Mouse (Mus musculus): ENCODE measurements around the gene Igfn1. TPM values are rescaled to one million over a fixed set of nuclear protein-coding genes. Genes with fewer than 3 reads are reported as not detected.

Gene Igfn1
- polyA plus RNA-seq, 1 experiment from 2014 or later, result not detected

DNA sequence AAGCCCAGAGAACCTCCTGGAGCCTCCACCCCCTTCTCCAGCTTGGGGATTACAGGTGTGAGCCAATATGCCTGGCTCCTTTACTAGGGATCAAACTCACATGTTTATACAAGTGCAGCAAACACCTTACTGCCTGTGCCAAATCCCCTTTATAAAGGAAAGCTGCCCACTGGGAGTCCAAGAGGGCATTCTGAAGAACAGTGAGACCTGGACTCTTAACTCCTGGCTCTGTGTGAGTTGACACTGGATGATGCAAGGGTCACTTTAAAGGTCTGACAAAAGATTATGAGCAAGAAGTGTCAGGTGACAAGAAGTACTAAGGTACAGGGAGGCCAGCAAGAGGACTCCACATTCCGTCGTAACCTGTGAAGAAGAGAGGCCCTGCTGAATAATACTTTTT is 4.7 kb downstream of the Igfn1 start:
- H3K27me3 ChIP-seq (replicated peaks), result 0 out of 2 replicates have a peak, but pooled peaks cover 2% of the 10 kb centered on the region
- no peak overlapping the region for H3K4me2 ChIP-seq (replicated peaks)
- no peaks in the 10 kb centered on the region for H3K9me3 ChIP-seq
- no peaks in the 10 kb centered on the region for H3K4me1 ChIP-seq
- 92% methylated on average over 2 of the region's 2 CpGs for WGBS
- no peak overlapping the region for H3K9ac ChIP-seq
- no peak for ATAC-seq (ENCODE audit: low FRiP score, low read depth)
- no peaks in the 10 kb centered on the region for H3K36me3 ChIP-seq
- H3K4me3 ChIP-seq, result no peak overlapping the region
- H3K27ac ChIP-seq, result no peak overlapping the region

DNA sequence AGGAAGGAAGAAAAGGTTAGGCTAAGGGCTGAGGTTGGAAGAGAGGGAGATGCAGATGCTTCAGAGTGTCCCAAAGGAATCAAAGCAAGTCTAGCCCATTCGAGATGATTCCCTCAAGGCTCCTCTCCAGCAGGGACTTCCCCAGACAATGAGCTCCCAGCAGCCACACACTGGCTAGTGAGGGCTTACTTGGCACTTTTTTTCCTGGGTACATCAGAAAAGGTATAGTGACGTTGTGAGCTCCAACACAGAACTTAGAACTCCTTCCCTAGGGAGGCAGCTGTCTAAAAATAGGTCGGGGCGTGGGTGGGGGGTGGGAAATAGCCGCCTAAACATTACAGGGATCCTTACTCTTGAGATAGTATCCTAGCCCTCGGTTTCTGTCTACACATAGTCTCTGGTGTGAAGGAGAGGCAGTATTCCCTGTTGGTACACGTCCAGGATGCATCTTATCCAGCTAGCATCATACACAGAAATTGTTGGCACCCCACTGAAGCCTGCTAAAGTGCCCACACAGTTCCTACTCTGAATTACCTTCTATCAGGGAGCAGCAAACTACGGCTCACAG is 6.3 kb downstream of the Igfn1 start:
- H3K27me3 ChIP-seq (replicated peaks), result no peaks in the 10 kb centered on the region
- WGBS, result 67% methylated on average over 8 of the region's 8 CpGs

DNA sequence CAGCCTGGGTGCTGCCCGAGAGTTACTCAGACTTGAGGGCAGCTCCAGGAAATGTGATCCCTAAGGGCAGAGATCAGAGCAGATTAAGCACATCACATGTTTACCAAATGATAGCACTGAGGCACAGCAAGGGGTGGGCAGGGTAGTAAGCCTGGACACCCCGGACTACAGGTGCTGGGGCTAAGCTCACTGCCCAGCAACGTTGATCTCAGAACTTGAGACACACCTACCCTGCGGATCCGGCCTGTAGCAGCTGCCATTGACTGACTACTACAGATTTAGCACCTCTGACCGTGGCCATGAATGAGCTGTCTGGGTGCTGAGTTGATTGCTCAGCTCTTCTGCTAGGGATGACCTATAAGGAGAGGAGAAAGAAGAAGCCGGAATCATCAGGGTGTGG is 8.6 kb downstream of the Igfn1 start:
- no peaks in the 10 kb centered on the region for H3K9me3 ChIP-seq
- H3K4me1 ChIP-seq, result no peaks in the 10 kb centered on the region
- 73% methylated on average over 7 of the region's 7 CpGs for WGBS
- no peaks in the 10 kb centered on the region for H3K36me3 ChIP-seq
- H3K27me3 ChIP-seq (replicated peaks), result no peaks in the 10 kb centered on the region
- no peak overlapping the region for H3K9ac ChIP-seq
- no peak overlapping the region for H3K27ac ChIP-seq
- no peak overlapping the region for H3K4me2 ChIP-seq (replicated peaks)
- no peak for ATAC-seq (ENCODE audit: low FRiP score, low read depth)
- H3K4me3 ChIP-seq, result no peak overlapping the region

More for the DNA sequence above, 6.3 kb downstream of the Igfn1 start:
- H3K27ac ChIP-seq, result no peak overlapping the region
- no peak for ATAC-seq (ENCODE audit: low FRiP score, low read depth)
- H3K4me2 ChIP-seq (replicated peaks), result no peak overlapping the region
- no peaks in the 10 kb centered on the region for H3K36me3 ChIP-seq
- H3K9me3 ChIP-seq, result no peaks in the 10 kb centered on the region
- no peak overlapping the region for H3K4me3 ChIP-seq
- H3K4me1 ChIP-seq, result no peaks in the 10 kb centered on the region
- no peak overlapping the region for H3K9ac ChIP-seq

DNA sequence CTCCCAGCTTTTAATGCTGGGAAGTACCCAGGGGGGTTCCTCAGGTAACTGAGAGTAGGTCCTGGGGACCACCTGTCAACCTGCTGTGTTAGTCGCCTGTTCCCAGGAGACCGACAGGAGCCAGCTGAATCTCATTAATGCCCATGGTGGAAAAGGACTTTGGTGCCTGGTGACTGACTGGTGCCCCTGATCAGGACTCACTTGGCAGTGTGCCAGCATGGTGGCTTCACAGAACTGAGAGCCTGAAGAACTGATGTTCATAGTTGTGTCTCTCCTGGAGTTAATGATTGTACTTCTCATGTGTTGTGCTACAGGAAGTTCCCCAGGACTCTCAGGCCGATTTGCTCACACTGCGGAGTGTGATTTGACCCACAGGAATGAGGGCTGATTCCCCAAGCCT is 12.7 kb downstream of the Igfn1 start:
- 81% methylated on average over 4 of the region's 4 CpGs for WGBS
- H3K27me3 ChIP-seq (replicated peaks), result no peaks in the 10 kb centered on the region
- no peak overlapping the region for H3K4me3 ChIP-seq
- H3K9me3 ChIP-seq, result no peaks in the 10 kb centered on the region
- no peak overlapping the region for H3K4me2 ChIP-seq (replicated peaks)
- ATAC-seq (ENCODE audit: low FRiP score, low read depth), result no peak
- H3K36me3 ChIP-seq, result no peaks in the 10 kb centered on the region
- H3K4me1 ChIP-seq, result no peaks in the 10 kb centered on the region
- no peak overlapping the region for H3K9ac ChIP-seq
- no peak overlapping the region for H3K27ac ChIP-seq

DNA sequence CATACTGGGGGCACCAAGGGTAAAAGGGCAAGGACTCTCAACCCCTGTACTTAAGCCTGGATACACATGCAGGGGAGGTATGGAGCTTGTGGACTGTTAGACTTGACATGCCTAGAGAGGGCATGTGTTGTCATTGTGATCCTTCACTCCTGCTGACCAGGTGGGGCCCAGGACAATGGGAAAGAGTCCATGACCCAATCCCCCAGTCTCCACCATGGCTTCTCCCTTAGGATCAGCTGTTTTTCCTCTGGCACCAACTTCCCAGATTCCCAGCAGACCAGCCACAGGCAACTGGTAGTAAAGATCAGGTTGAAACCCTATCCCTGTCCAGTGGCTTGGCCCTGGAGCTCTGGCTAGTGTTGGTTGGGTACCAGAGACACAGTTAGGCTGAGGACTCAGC is 16.3 kb downstream of the Igfn1 start:
- H3K9me3 ChIP-seq, result no peaks in the 10 kb centered on the region
- H3K9ac ChIP-seq, result no peak overlapping the region
- ATAC-seq (ENCODE audit: low FRiP score, low read depth), result no peak
- no peak overlapping the region for H3K4me2 ChIP-seq (replicated peaks)
- no peaks in the 10 kb centered on the region for H3K27me3 ChIP-seq (replicated peaks)
- H3K27ac ChIP-seq, result no peak overlapping the region
- no peaks in the 10 kb centered on the region for H3K36me3 ChIP-seq
- no peak overlapping the region for H3K4me3 ChIP-seq
- H3K4me1 ChIP-seq, result no peaks in the 10 kb centered on the region

DNA sequence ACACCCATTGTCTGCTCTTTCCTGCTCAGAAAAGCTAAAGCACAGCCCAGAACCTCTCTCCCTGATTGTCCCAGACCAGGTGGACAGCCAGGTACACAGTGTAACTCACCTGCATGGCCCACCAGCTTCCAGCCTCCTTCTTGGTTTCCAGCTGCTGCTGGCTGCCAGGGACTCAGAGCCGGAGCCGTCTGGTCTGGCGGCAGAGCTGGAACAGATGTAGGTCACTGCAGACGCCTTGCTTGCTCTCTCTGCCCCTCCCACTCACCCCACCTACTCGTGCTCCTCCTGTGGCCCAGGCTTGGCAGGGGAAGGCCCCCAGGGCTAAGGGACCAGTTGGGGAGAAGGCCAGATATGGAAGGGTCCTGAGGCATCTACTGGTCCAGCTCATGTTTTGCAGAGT is 22.0 kb downstream of the Igfn1 start:
- H3K9me3 ChIP-seq, result no peaks in the 10 kb centered on the region
- H3K36me3 ChIP-seq, result no peaks in the 10 kb centered on the region
- H3K27me3 ChIP-seq (replicated peaks), result no peaks in the 10 kb centered on the region
- no peak for ATAC-seq (ENCODE audit: low FRiP score, low read depth)
- H3K4me1 ChIP-seq, result no peaks in the 10 kb centered on the region
- H3K27ac ChIP-seq, result no peak overlapping the region
- no peak overlapping the region for H3K9ac ChIP-seq
- no peak overlapping the region for H3K4me3 ChIP-seq
- H3K4me2 ChIP-seq (replicated peaks), result no peak overlapping the region
- WGBS, result 53% methylated on average over 5 of the region's 5 CpGs

DNA sequence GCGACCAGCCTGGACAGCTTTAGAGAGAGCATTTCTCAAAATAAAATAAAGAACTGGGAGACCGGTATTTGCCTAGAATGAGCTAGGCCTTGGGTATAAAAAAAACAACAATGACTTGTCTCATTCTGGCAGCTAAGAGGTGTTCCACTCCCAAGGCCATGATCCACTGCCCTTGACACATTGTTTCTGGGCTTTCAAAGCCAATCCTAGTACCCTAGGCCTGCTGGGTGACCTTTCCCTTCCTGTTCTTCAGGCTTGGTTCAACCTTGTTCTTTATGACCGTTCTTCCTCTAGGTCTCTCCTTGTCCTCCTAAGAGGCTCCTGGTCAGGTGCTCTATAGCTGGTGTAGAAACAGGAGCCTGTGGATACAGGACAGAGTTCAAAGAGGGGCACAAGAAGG is 33.6 kb downstream of the Igfn1 start:
- Histone ChIP-seq H3K36me3 (no peaks in the 10 kb centered on the region), H3K4me3 (no peak overlapping the region), H3K4me2 (replicated peaks) (no peak overlapping the region), H3K4me1 (no peaks in the 10 kb centered on the region), H3K9ac (no peak overlapping the region), H3K9me3 (no peaks in the 10 kb centered on the region), H3K27ac (no peak overlapping the region), H3K27me3 (replicated peaks) (no peaks in the 10 kb centered on the region)
- ATAC-seq (ENCODE audit: low FRiP score, low read depth), result no peak
- WGBS, result 92% methylated on average over 3 of the region's 3 CpGs

DNA sequence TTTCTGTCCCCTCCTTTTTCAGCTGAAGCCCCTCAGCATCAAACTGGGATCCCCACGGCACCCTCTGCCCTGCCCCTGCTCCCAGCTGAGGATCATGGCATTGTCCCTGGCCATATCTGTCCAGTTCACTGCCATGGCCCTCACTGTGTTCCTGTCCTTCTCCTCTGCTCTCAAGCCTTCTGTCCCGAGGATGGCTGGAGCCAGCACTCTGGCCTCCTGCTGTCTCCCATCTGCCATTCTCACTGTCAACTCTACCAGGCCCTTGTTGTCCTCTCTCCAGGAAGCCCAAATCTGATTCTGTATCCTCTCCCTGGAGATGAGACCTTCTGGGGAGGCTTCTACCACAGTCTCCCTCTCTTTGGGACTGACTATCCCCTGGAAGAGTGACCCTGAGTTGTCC is 35.7 kb downstream of the Igfn1 start:
- ATAC-seq (ENCODE audit: low FRiP score, low read depth), result no peak
- Histone ChIP-seq H3K4me1 (no peaks in the 10 kb centered on the region), H3K4me3 (no peak overlapping the region), H3K27ac (no peak overlapping the region), H3K27me3 (replicated peaks) (no peaks in the 10 kb centered on the region), H3K9me3 (no peaks in the 10 kb centered on the region), H3K9ac (no peak overlapping the region), H3K36me3 (no peaks in the 10 kb centered on the region), H3K4me2 (replicated peaks) (no peak overlapping the region)
- WGBS, result 53% methylated on average over 2 of the region's 2 CpGs

DNA sequence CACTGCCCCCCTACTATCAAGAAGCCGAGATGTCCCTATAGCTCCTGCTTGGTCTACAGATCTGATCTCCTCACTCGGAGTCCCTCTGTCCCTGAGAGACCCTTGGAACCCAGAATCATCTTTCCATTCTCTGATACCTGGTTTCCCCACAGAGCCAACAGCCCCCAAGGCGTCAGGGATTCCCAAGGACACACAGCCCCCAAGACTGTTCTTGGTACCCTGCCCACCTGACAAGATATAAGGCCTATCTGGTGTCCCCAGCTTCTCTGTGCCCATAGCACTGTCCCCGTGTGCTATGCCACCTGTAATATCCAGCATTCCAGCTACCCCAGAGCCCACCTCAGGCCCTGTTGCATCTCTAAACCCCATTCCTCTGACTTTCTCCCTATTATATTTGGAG is 38.4 kb downstream of the Igfn1 start:
- no peak overlapping the region for H3K4me3 ChIP-seq
- no peaks in the 10 kb centered on the region for H3K4me1 ChIP-seq
- WGBS, result 81% methylated on average over 4 of the region's 4 CpGs
- no peak overlapping the region for H3K27ac ChIP-seq
- H3K27me3 ChIP-seq (replicated peaks), result no peaks in the 10 kb centered on the region
- H3K9me3 ChIP-seq, result no peaks in the 10 kb centered on the region
- no peaks in the 10 kb centered on the region for H3K36me3 ChIP-seq
- H3K4me2 ChIP-seq (replicated peaks), result no peak overlapping the region
- H3K9ac ChIP-seq, result no peak overlapping the region
- ATAC-seq (ENCODE audit: low FRiP score, low read depth), result no peak

DNA sequence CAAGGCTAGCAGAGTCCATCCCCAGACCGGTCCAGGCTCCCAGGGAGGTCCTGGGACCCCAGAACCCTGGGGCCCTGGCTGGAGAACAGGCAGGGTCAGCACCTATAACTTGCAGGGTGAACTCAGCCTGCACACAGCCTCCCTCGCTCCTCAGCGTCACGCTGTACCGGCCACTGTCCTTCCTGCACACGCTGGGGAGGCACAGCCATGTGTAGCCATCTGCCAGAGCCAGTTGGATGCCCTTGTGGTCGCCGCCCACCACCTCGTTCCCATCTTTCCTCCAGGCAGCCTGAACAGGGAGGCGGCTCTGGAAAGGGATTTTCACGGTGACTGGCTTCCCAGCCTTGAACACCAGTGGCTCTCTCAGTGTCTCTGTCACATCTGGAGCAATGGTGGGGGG is 41.6 kb downstream of the Igfn1 start:
- no peaks in the 10 kb centered on the region for H3K27me3 ChIP-seq (replicated peaks)
- H3K4me1 ChIP-seq, result no peaks in the 10 kb centered on the region
- no peaks in the 10 kb centered on the region for H3K36me3 ChIP-seq
- no peak overlapping the region for H3K4me3 ChIP-seq
- no peak for ATAC-seq (ENCODE audit: low FRiP score, low read depth)
- no peak overlapping the region for H3K4me2 ChIP-seq (replicated peaks)
- no peaks in the 10 kb centered on the region for H3K9me3 ChIP-seq
- no peak overlapping the region for H3K27ac ChIP-seq
- no peak overlapping the region for H3K9ac ChIP-seq
- 73% methylated on average over 11 of the region's 11 CpGs for WGBS

DNA sequence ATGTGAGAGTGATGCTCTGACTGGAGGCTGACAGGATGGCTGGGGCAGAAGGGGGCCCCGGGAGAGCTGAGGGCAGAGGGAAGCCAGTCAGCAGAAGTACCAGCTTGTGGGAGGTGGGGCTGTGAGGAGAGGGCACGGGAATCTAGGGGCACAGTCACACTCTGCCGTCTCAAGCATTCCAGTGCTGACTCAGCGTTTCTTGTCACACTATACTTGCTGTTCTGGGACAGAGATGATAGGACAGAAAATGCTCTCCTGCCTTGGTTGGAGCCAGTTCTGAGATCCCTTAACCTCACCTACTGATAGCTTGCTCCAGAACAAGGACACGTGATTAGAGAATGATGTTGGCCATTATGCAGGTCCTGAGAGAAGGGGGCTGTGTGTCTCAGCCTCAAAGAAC is 43.0 kb downstream of the Igfn1 start:
- Histone ChIP-seq H3K4me2 (replicated peaks) (no peak overlapping the region), H3K9me3 (no peaks in the 10 kb centered on the region), H3K36me3 (no peaks in the 10 kb centered on the region), H3K4me3 (no peak overlapping the region), H3K27ac (no peak overlapping the region), H3K9ac (no peak overlapping the region), H3K27me3 (replicated peaks) (no peaks in the 10 kb centered on the region), H3K4me1 (no peaks in the 10 kb centered on the region)
- ATAC-seq (ENCODE audit: low FRiP score, low read depth), result no peak
- 72% methylated on average over 5 of the region's 5 CpGs for WGBS

DNA sequence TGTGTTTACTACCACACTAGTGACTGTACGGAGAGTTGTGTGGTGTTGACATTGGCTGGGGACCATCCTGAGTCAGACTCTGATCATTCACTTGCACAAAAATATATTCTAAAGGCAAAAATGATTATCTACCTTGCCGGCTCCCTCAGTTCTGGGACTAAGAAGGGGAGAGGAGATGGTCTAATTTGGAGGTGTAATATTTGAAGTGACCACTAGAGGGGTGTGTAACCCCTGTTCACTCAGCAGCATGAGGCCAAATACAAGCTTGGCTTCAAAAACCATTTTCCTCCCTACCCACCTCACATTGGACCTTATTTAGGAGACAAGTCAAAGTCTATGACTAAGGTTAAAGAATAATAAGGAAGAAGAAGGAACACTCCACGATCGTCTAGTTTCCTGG is 47.7 kb downstream of the Igfn1 start:
- no peaks in the 10 kb centered on the region for H3K27me3 ChIP-seq (replicated peaks)
- no peak overlapping the region for H3K4me3 ChIP-seq
- no peak for ATAC-seq (ENCODE audit: low FRiP score, low read depth)
- no peaks in the 10 kb centered on the region for H3K9me3 ChIP-seq
- 57% methylated on average over 4 of the region's 4 CpGs for WGBS
- no peak overlapping the region for H3K9ac ChIP-seq
- no peaks in the 10 kb centered on the region for H3K4me1 ChIP-seq
- no peak overlapping the region for H3K4me2 ChIP-seq (replicated peaks)
- H3K36me3 ChIP-seq, result no peaks in the 10 kb centered on the region
- H3K27ac ChIP-seq, result no peak overlapping the region

DNA sequence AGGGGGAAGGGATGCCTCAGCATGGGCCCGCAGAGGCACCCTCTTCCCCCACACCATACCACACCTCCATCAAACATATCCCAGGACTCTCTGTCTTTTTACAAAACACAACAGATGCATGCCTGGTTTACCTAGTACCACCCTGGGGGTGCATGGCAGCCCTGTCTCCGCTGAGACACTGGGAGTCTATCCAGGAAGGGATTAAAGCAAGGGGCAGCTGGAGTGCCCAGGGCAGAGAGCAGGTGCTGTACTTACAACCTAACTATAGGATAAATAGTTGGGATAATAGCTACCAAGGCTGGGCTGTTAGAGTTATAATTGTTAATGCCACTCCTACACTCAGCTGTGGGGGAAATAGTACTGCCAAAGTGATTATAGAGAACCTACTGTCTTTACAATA is 57.3 kb downstream of the Igfn1 start:
- WGBS, result 72% methylated on average over 2 of the region's 2 CpGs
- Histone ChIP-seq H3K4me1 (no peaks in the 10 kb centered on the region), H3K27ac (no peak overlapping the region), H3K4me3 (no peak overlapping the region), H3K9ac (no peak overlapping the region), H3K27me3 (replicated peaks) (no peaks in the 10 kb centered on the region), H3K9me3 (no peaks in the 10 kb centered on the region), H3K36me3 (no peaks in the 10 kb centered on the region), H3K4me2 (replicated peaks) (no peak overlapping the region)
- no peak for ATAC-seq (ENCODE audit: low FRiP score, low read depth)
